Mouse (Mus musculus) liver, adult 2 months (tissue): Measurements from ENCODE around the gene Gm17469. TPM values are rescaled to one million over a fixed set of nuclear protein-coding genes. Genes with fewer than 3 reads are reported as not detected.
"Not testable (repeated sequence)": the region's sequence is repeated elsewhere in the genome, so short reads cannot be mapped to it uniquely, and the experiment has no call there.

ENCODE experiments used
- DNase-seq: peaks from one replicate; pipeline ENCODE4 v3.0.0-alpha.2; 2011; ENCODE audit warnings: low read depth, low spot score; ENCODE audit errors: extremely low read depth
- H3K27ac ChIP-seq: fragments of 200-500 bp; replicated peaks from 2 replicates; pipeline ENCODE4 v1.5.1; 2012; ENCODE audit warnings: low read depth, mild to moderate bottlenecking, control low read depth, inconsistent platforms, low read length; ENCODE audit not compliant: insufficient read depth
- H3K27me3 ChIP-seq: fragments of 200-500 bp; 2 replicates; pipeline ENCODE4 v1.6.1; 2012; ENCODE audit warnings: mild to moderate bottlenecking, moderate library complexity, low read length, inconsistent platforms; ENCODE audit not compliant: control insufficient read depth, insufficient read depth
- H3K36me3 ChIP-seq: fragments of 200-500 bp; 2 replicates; pipeline ENCODE4 v1.6.1; 2012; ENCODE audit warnings: low read length, inconsistent platforms; ENCODE audit not compliant: control insufficient read depth, insufficient read depth
- H3K4me1 ChIP-seq: fragments of 200-500 bp; 2 replicates; pipeline ENCODE4 v1.6.1; 2011; ENCODE audit warnings: low read length; ENCODE audit not compliant: control insufficient read depth, insufficient read depth
- H3K4me3 ChIP-seq: fragments of 200-500 bp; 2 replicates; pipeline ENCODE4 v1.5.1; 2011; ENCODE audit warnings: low read depth, mild to moderate bottlenecking, control low read depth, low read length, moderate library complexity; ENCODE audit not compliant: insufficient read depth
- H3K79me2 ChIP-seq: fragments of 200-500 bp; 2 replicates; pipeline ENCODE4 v1.6.1; 2012; ENCODE audit warnings: inconsistent platforms, mild to moderate bottlenecking, low read length, moderate library complexity; ENCODE audit not compliant: control insufficient read depth, insufficient read depth
- H3K9ac ChIP-seq: fragments of 200-500 bp; 2 replicates; pipeline ENCODE4 v1.6.1; 2012; ENCODE audit warnings: low read depth, mild to moderate bottlenecking, control low read depth, inconsistent platforms, low read length
- WGBS: fragments of 180-500 bp; shearing (Covaris S2); methylation state at CpG from one replicate; pipeline ENCODE4 v1.1.7; 2018; 5-methylcytosine and 5-hydroxymethylcytosine counted together
- polyA plus RNA-seq: library from polyadenylated mRNA; depleted of rRNA; stranded (reverse); fragments of >200 nt; gene quantifications from 2 replicates; pipeline ENCODE4 v1.2.3, GENCODE M21; 2012; rRNA removed
- total RNA-seq: library from RNA; depleted of rRNA; stranded (reverse); fragments of >200 nt; gene quantifications from 2 replicates; pipeline ENCODE4 v1.2.3, GENCODE M21; 2014; rRNA removed

The Gm17469 gene
- total RNA-seq: not detected in 2 replicates
- not detected in 2 replicates for polyA plus RNA-seq

GRCm38 (mm10) chrX:124629593-124629992 is at the start of gene Gm17469:
Gene Gm17469 (plus strand): TSS chrX:124629893.
- not testable (repeated sequence) for H3K79me2 ChIP-seq, H3K27me3 ChIP-seq, H3K9ac ChIP-seq, H3K4me3 ChIP-seq, H3K4me1 ChIP-seq, H3K36me3 ChIP-seq, DNase-seq, H3K27ac ChIP-seq
- no CpG with 5 or more reads among the region's 4 CpGs for WGBS

Other genes starting within 250 kb of the Gm17469 start
- gene Gm17584, start 129.3 kb upstream of the Gm17469 start, total RNA-seq: not detected in 2 replicates
- not detected in 2 replicates for gene Gm17584, start 129.3 kb upstream of the Gm17469 start, polyA plus RNA-seq